Mouse (Mus musculus) activated CD4-positive, CD25-positive, alpha-beta regulatory T cell, adult 4 months (primary cell): ENCODE data around the gene Lkaaear1. TPM values are rescaled to one million over a fixed set of nuclear protein-coding genes. Genes with fewer than 3 reads are reported as not detected.

Experiments
- ATAC-seq: one replicate; pipeline ENCODE4 v1.8.0; 2017
- polyA plus RNA-seq, 2 experiments: library from polyadenylated mRNA; unstranded; fragments of 100-300 nt; shearing (Covaris generic); gene quantifications; one replicate each; pipeline ENCODE4 v1.2.1; 2017

Gene Lkaaear1
- polyA plus RNA-seq, 2 experiments from 2014 or later, result not detected

GRCm38 (mm10) chr2:181653065-181653464, 45.2 kb downstream of the Lkaaear1 start:
- no peak for ATAC-seq

- no peak for ATAC-seq
These were observed 49.3 kb downstream of the Lkaaear1 start for GRCm38 (mm10) chr2:181648926-181649325.

Other genes with a start within 250 kb of the Lkaaear1 start
- gene Zbtb46, start 239.0 kb downstream of the Lkaaear1 start, polyA plus RNA-seq, result 1 to 10 TPM; 2.5 to 4.3 TPM
- gene Abhd16b, start 205.2 kb downstream of the Lkaaear1 start, polyA plus RNA-seq, result not detected
- gene Tpd52l2, start 201.3 kb downstream of the Lkaaear1 start, polyA plus RNA-seq, result 100 to 1,000 TPM in 1 of 2 experiments, 10 to 100 TPM in 1; 88.0 to 103 TPM
- gene Dnajc5, start 178.0 kb downstream of the Lkaaear1 start, polyA plus RNA-seq, result 10 to 100 TPM; 36.9 to 37.1 TPM
- gene Uckl1, start 113.5 kb downstream of the Lkaaear1 start, polyA plus RNA-seq, result 100 to 1,000 TPM; 111 to 136 TPM
- gene Prpf6, start 106.6 kb downstream of the Lkaaear1 start, polyA plus RNA-seq, result 10 to 100 TPM; 69.3 to 69.5 TPM
- gene Zfp512b, start 105.6 kb downstream of the Lkaaear1 start, polyA plus RNA-seq, result 10 to 100 TPM; 20.3 to 26.9 TPM
- 10 to 100 TPM in 1 of 2 experiments, 1 to 10 TPM in 1; 8.7 to 12.5 TPM for gene Samd10, start 99.2 kb downstream of the Lkaaear1 start, polyA plus RNA-seq
- gene Gm29797, start 41.4 kb downstream of the Lkaaear1 start, polyA plus RNA-seq, result not detected
- not detected for gene Sox18, start 26.8 kb downstream of the Lkaaear1 start, polyA plus RNA-seq
- gene Tcea2, start 18.1 kb downstream of the Lkaaear1 start, polyA plus RNA-seq, result 10 to 100 TPM in 1 of 2 experiments, 1 to 10 TPM in 1; 9.8 to 12.1 TPM
- gene Rgs19, start 4.5 kb downstream of the Lkaaear1 start, polyA plus RNA-seq, result 100 to 1,000 TPM; 199 to 210 TPM
- gene Oprl1, start 16.6 kb upstream of the Lkaaear1 start, polyA plus RNA-seq, result not detected
- gene Myt1, start 64.9 kb upstream of the Lkaaear1 start, polyA plus RNA-seq, result not detected
- 10 to 100 TPM; 41.1 to 47.7 TPM for gene Pcmtd2, start 139.4 kb upstream of the Lkaaear1 start, polyA plus RNA-seq
- gene Polr3k, start 165.9 kb upstream of the Lkaaear1 start, polyA plus RNA-seq, result 10 to 100 TPM; 61.8 to 80.2 TPM